8 mouse cellular contexts compared by ENCODE assay signal in the genomic region with DNA sequence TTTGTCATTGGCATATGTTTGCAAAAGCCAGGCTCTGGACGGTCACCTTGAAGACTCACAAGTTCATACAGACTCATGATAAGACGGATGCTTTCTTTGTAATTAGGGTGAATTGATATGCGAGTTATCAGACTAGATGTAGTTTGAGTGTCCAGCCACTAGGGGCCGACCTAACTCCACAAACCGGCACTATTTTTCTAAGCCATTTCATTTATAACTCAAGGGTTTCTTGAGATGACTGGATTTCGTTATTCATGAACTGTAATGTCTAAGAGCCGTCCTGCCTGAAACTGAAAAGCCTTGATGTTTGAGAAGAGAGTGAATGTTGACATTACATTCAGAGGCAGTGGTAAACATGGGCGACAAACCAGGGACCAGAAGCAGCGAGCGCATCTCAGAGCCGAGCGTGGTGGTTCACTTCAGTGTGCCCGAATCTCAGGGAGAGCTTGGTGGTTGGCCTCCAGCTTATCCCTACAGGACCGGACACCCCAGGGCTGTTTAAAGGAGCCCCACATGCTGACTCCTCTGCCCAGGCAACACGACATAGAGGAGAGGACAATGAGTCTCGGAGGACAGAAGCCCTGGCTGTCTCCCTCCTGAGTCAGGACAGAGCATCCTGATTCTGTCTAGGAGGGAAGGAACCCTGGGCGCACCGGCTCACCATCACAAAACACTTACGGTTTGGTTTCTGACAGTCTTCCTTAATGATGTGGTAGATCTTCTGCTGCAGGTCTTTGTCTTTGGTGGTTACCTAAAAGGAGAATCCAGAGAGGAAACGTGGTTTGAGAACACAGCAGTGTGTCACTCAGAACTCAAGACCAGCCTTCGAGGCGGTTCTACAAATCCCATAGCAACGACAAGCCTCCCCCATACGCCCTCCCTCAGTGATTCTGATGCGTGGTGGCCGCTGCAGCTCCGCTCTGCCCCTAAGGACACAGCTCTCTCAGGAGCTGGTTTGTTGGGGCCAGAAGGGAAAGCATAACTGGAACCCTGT. TPM values are rescaled to one million over a fixed set of nuclear protein-coding genes. Genes with fewer than 3 reads are reported as not detected.
A peak's percentile ranks its signal among the peaks of the same experiment; 100 is the strongest.
DNase-seq lines count a peak whose midpoint lies in the region; ATAC-seq and TF ChIP-seq lines count a peak whose summit lies in the region.

No protein-coding gene starts in this region.

- H3K27ac ChIP-seq in gastrocnemius, adult 2 months, result no peak overlapping the region
- no peak overlapping the region for H3K27ac ChIP-seq in hindbrain, embryonic 14.5 days

- TF ChIP-seq CTCF in gastrocnemius, adult 2 months (IDR thresholded peaks at IDR 0.05), result peak; percentile 95

- no peaks in the 10 kb centered on the region for H3K9me3 ChIP-seq in hindbrain, embryonic 14.5 days (ENCODE audit: control insufficient read depth, low read length)

- DNase-seq in gastrocnemius, adult 2 months, result peak; percentile 61
- no peak for DNase-seq in gastrocnemius, postnatal 25 days
- DNase-seq in brain, adult 2 months (ENCODE audit: low read depth, low spot score), result peak; percentile 81
- DNase-seq in hindbrain, embryonic 14.5 days (ENCODE audit: low spot score), result peak; percentile 80
- peak; percentile 42 to 56 for DNase-seq in left cerebral cortex, adult 8-10 months (ENCODE audit: low spot score in 2 of 2)
- DNase-seq in lung, postnatal 4 days, result peak; percentile 53 to 84
- peak; percentile 42 for DNase-seq in skeletal muscle tissue, adult 2 months (ENCODE audit: low read depth, low spot score)

- no peak overlapping the region for H3K9ac ChIP-seq in hindbrain, embryonic 14.5 days

- intact Hi-C loops in gastrocnemius, adult 2 months (cut with DNase I), result loop anchor here (1.0 to 5.0 kb wide), 4 partner anchors 110 to 314 kb away; a partner anchor contains a TSS

- no peak overlapping the region for H3K4me2 ChIP-seq in hindbrain, embryonic 14.5 days (replicated peaks)

- peak overlapping the region; percentile 13 for H3K4me3 ChIP-seq in gastrocnemius, adult 2 months
- H3K4me3 ChIP-seq in hindbrain, embryonic 14.5 days (replicated peaks; ENCODE audit: low read length), result no peak overlapping the region

- H3K27me3 ChIP-seq in hindbrain, embryonic 14.5 days (ENCODE audit: control insufficient read depth, insufficient read depth, low read length), result no peaks in the 10 kb centered on the region

- WGBS in hindbrain, embryonic 14.5 days, result 53% methylated on average over 27 of the region's 27 CpGs

- ATAC-seq in erythroid progenitor cell, adult 5-6 weeks (replicated peaks; ENCODE audit: low FRiP score, poor library complexity, severe bottlenecking), result peak; percentile 56
- no peak for ATAC-seq in hindbrain, embryonic 14.5 days (ENCODE audit: low FRiP score)

- no peaks in the 10 kb centered on the region for H3K36me3 ChIP-seq in hindbrain, embryonic 14.5 days (replicated peaks; ENCODE audit: control insufficient read depth, insufficient read depth)

- H3K4me1 ChIP-seq in hindbrain, embryonic 14.5 days (replicated peaks; ENCODE audit: control insufficient read depth, insufficient read depth, low read length), result peaks cover 11% of the 10 kb centered on the region

RNA-seq across cellular contexts. Expression of a gene that starts 29.9 kb away (rescaled TPM):
- 1 to 10 TPM; 3.8 to 5.6 TPM for total RNA-seq in gastrocnemius, adult 2 months (2021)
- 1 to 10 TPM; 5.8 to 6.0 TPM for total RNA-seq in gastrocnemius, postnatal 25 days (2021)
- 6.3 and 25.6 TPM in 2 replicates for total RNA-seq in erythroid progenitor cell, adult 5-6 weeks (2015; ENCODE audit: low replicate concordance)
- total RNA-seq in erythroid progenitor cell, adult 5-6 weeks (2017; ENCODE audit: low replicate concordance), result 5.9 and 14.1 TPM in 2 replicates
- polyA plus RNA-seq in hindbrain, embryonic 14.5 days (2014; fragmentation: Nextera tagmentation; extraction: Ambion mirVana), result 26.8 and 30.9 TPM in 2 replicates
- total RNA-seq in left cerebral cortex, adult 8-10 months (2022), result 10 to 100 TPM; 22.5 to 29.1 (median 25.3) TPM

RNA-seq across cellular contexts. Expression of a gene that starts 43.2 kb away (rescaled TPM):
- total RNA-seq in gastrocnemius, adult 2 months (2021), result 10 to 100 TPM; 37.7 to 44.7 TPM
- 10 to 100 TPM; 37.8 to 46.3 TPM for total RNA-seq in gastrocnemius, postnatal 25 days (2021)
- total RNA-seq in erythroid progenitor cell, adult 5-6 weeks (2015; ENCODE audit: low replicate concordance), result 3.2 and 6.3 TPM in 2 replicates
- 1.0 and 1.1 TPM in 2 replicates for total RNA-seq in erythroid progenitor cell, adult 5-6 weeks (2017; ENCODE audit: low replicate concordance)
- 2.8 and 3.0 TPM in 2 replicates for polyA plus RNA-seq in hindbrain, embryonic 14.5 days (2014; fragmentation: Nextera tagmentation; extraction: Ambion mirVana)
- 10 to 100 TPM; 29.9 to 33.2 (median 31.8) TPM for total RNA-seq in left cerebral cortex, adult 8-10 months (2022)

Comparison
In these comparisons a context has a peak if more than half of its experiments do, and no peak if none do; other contexts are left out.
1. RNA of a gene that starts 43.2 kb away (total RNA-seq): 37.8 to 46.3 TPM in gastrocnemius, postnatal 25 days, 37.7 to 44.7 TPM in gastrocnemius, adult 2 months and 29.9 to 33.2 TPM in left cerebral cortex, adult 8-10 months; 1.0 to 6.3 TPM in erythroid progenitor cell, adult 5-6 weeks; every median in the first group is over 4 times any median in the second.